Mouse (Mus musculus): ENCODE measurements around the gene Magi1. TPM values are rescaled to one million over a fixed set of nuclear protein-coding genes. Genes with fewer than 3 reads are reported as not detected.

The Magi1 gene
- polyA plus RNA-seq, 1 experiment from 2014 or later: 27.4 TPM

DNA sequence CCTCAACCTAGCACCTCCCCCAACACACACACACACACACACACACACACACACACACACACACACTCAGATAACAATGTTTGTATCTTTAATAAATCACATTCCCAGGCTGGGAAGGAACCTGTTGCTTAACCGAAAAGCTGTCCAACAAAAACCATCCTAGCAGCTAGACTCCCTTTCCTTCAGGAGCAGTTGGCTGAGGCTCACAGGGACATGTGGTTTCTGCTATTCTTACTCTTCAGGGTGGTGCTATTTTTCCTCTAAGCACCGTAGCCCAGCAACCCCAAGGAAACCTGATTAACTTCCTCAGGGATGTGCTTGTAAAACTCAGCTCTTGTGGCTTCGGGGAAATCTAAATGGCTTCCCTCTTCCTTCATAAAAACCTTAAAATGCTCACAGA, 57.9 kb downstream of the Magi1 start:
- DNase-seq (ENCODE audit: low spot score): no peak
- 72% methylated on average over 3 of the region's 3 CpGs for WGBS

DNA sequence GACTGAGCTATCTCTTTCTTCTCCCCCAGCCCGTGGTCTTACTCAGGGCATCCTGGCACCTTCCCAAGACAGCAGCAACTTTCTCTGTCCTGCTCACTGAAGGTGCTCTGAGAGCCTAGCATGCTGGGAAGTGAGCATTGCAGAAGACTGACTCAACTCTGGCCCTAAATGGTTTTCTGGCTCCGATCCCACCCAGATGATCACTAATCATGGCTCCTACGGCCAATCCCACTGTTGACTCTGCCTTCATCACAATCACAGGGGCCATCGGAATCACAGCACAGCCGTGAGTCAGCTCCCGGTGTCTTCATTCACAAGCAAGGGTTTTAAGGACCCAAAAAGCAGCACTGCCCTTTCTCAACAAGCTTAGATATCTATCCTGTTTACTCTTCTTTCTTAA, 58.6 kb downstream of the Magi1 start:
- 90% methylated on average over 6 of the region's 6 CpGs for WGBS
- no peak for DNase-seq (ENCODE audit: low spot score)
- Histone ChIP-seq H3K27ac (ENCODE audit: low read depth, low read length) (no peak overlapping the region), H3K36me3 (ENCODE audit: control insufficient read depth, insufficient read depth, low read length) (no peaks in the 10 kb centered on the region), H3K9me3 (ENCODE audit: control insufficient read depth, low read length) (no peaks in the 10 kb centered on the region), H3K4me2 (replicated peaks; ENCODE audit: low read depth, low read length) (no peak overlapping the region), H3K9ac (ENCODE audit: low read depth, low read length) (no peak overlapping the region), H3K4me3 (ENCODE audit: low read depth, low read length) (no peak overlapping the region), H3K27me3 (ENCODE audit: control insufficient read depth, insufficient read depth, low read length) (no peaks in the 10 kb centered on the region), H3K4me1 (replicated peaks; ENCODE audit: control insufficient read depth, insufficient read depth, low read length) (no peaks in the 10 kb centered on the region)
- ATAC-seq (ENCODE audit: low FRiP score): no peak

More for the DNA sequence above, 57.9 kb downstream of the Magi1 start:
- Histone ChIP-seq H3K4me2 (replicated peaks; ENCODE audit: low read depth, low read length) (no peak overlapping the region), H3K36me3 (ENCODE audit: control insufficient read depth, insufficient read depth, low read length) (no peaks in the 10 kb centered on the region), H3K27me3 (ENCODE audit: control insufficient read depth, insufficient read depth, low read length) (no peaks in the 10 kb centered on the region), H3K27ac (ENCODE audit: low read depth, low read length) (no peak overlapping the region), H3K9me3 (ENCODE audit: control insufficient read depth, low read length) (no peaks in the 10 kb centered on the region), H3K4me3 (ENCODE audit: low read depth, low read length) (no peak overlapping the region), H3K4me1 (replicated peaks; ENCODE audit: control insufficient read depth, insufficient read depth, low read length) (no peaks in the 10 kb centered on the region), H3K9ac (ENCODE audit: low read depth, low read length) (no peak overlapping the region)
- ATAC-seq (ENCODE audit: low FRiP score): no peak

DNA sequence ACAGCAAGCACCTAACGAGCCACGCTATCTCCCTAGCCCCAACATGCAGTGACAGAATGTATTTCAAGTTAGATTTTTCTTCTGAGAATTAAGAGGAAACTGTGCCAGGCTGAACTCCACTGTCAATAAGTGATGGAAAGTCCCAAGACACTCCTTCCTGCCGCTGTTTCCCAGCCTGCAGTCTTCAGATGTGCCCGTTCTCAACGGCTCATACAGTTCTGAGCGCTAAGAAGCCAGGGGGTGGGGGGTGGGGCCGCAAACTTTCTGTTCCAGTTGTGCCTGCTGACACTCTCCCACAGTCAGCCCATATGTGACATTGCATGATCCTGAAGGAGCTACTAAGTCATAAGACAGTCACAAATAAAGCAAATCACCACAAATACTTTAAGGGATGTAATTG, 61.5 kb downstream of the Magi1 start:
- Histone ChIP-seq H3K27ac (ENCODE audit: low read depth, low read length) (no peak overlapping the region), H3K4me3 (ENCODE audit: low read depth, low read length) (no peak overlapping the region), H3K9ac (ENCODE audit: low read depth, low read length) (no peak overlapping the region), H3K27me3 (ENCODE audit: control insufficient read depth, insufficient read depth, low read length) (no peaks in the 10 kb centered on the region), H3K36me3 (ENCODE audit: control insufficient read depth, insufficient read depth, low read length) (no peaks in the 10 kb centered on the region), H3K4me2 (replicated peaks; ENCODE audit: low read depth, low read length) (no peak overlapping the region), H3K9me3 (ENCODE audit: control insufficient read depth, low read length) (no peaks in the 10 kb centered on the region), H3K4me1 (replicated peaks; ENCODE audit: control insufficient read depth, insufficient read depth, low read length) (no peaks in the 10 kb centered on the region)
- WGBS: 53% methylated on average over 7 of the region's 7 CpGs
- no peak for ATAC-seq (ENCODE audit: low FRiP score)
- no peak for DNase-seq (ENCODE audit: low spot score)

DNA sequence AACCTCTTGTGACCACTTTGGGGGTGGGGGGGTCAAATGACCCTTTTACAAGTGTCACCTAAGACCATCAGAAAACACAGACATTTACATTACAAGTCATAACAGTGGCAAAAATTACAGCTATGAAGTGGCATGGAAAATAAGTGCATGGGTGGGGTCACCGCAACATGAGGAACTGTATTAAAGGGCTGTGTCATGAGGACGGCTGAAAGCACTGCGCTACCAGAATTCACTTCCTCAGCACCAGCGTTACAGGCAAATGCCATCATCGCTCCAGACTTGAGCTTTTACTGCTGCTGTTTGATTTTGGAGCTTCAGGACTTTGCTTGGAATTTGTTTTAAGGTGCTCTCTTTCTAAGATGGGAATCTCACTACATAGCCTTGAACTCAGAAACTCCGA, 62.0 kb downstream of the Magi1 start:
- Histone ChIP-seq H3K36me3 (ENCODE audit: control insufficient read depth, insufficient read depth, low read length) (no peaks in the 10 kb centered on the region), H3K4me2 (replicated peaks; ENCODE audit: low read depth, low read length) (no peak overlapping the region), H3K27ac (ENCODE audit: low read depth, low read length) (no peak overlapping the region), H3K9ac (ENCODE audit: low read depth, low read length) (no peak overlapping the region), H3K27me3 (ENCODE audit: control insufficient read depth, insufficient read depth, low read length) (no peaks in the 10 kb centered on the region), H3K4me1 (replicated peaks; ENCODE audit: control insufficient read depth, insufficient read depth, low read length) (no peaks in the 10 kb centered on the region), H3K9me3 (ENCODE audit: control insufficient read depth, low read length) (no peaks in the 10 kb centered on the region), H3K4me3 (ENCODE audit: low read depth, low read length) (no peak overlapping the region)
- ATAC-seq (ENCODE audit: low FRiP score) (no peak), DNase-seq (ENCODE audit: low spot score) (no peak)
- WGBS: 89% methylated on average over 6 of the region's 6 CpGs

DNA sequence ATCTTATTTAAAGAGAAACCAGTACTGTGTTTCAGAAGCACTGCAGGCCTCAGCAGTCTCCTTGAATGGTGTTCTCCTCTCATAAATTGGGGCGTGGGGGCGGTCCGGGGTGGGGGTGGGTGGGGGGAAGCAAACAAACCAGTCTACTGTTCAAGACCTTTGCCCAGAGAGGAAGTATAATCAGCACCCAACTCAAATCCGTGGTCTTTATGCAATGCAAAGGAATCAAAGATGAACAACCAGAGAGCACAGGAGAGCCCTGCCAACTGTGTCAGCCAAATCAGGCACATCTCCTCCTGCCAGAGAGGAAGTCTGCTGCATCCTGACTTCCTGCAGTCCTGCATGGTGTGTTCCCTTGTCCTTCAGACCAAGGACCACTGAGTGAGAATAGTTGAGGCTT, 65.6 kb downstream of the Magi1 start:
- DNase-seq (ENCODE audit: low spot score) (no peak), ATAC-seq (ENCODE audit: low FRiP score) (no peak)
- Histone ChIP-seq H3K9ac (ENCODE audit: low read depth, low read length) (no peak overlapping the region), H3K4me3 (ENCODE audit: low read depth, low read length) (no peak overlapping the region), H3K4me1 (replicated peaks; ENCODE audit: control insufficient read depth, insufficient read depth, low read length) (no peaks in the 10 kb centered on the region), H3K9me3 (ENCODE audit: control insufficient read depth, low read length) (no peaks in the 10 kb centered on the region), H3K27ac (ENCODE audit: low read depth, low read length) (no peak overlapping the region), H3K27me3 (ENCODE audit: control insufficient read depth, insufficient read depth, low read length) (no peaks in the 10 kb centered on the region), H3K4me2 (replicated peaks; ENCODE audit: low read depth, low read length) (no peak overlapping the region), H3K36me3 (ENCODE audit: control insufficient read depth, insufficient read depth, low read length) (no peaks in the 10 kb centered on the region)
- WGBS: 89% methylated on average over 4 of the region's 4 CpGs

DNA sequence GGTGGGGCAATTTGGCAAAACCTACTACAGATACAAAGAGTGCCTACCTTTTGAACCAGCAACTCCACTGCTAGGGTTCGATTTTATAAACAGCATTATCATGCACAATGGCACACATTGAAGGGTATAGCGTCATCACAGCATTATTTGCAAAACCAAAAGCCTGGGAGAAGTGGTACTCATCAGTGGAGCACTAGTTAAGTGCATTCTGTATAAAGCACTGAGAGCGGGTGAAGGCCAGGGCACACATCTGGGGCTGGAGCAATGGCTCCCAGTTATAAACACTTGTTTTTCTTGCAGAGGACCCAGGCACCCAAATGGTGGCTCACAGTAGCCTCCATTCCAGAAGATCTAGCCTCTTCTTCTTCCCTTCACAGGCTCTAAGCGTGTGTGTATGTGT, 67.9 kb downstream of the Magi1 start:
- no peaks in the 10 kb centered on the region for H3K27me3 ChIP-seq (ENCODE audit: control insufficient read depth, insufficient read depth, low read length)
- no peak overlapping the region for H3K9ac ChIP-seq (ENCODE audit: low read depth, low read length)
- H3K4me2 ChIP-seq (replicated peaks; ENCODE audit: low read depth, low read length): no peak overlapping the region
- no peak overlapping the region for H3K27ac ChIP-seq (ENCODE audit: low read depth, low read length)
- 92% methylated on average over 4 of the region's 4 CpGs for WGBS
- ATAC-seq (ENCODE audit: low FRiP score) (no peak), DNase-seq (ENCODE audit: low spot score) (no peak)
- no peaks in the 10 kb centered on the region for H3K9me3 ChIP-seq (ENCODE audit: control insufficient read depth, low read length)
- no peaks in the 10 kb centered on the region for H3K36me3 ChIP-seq (ENCODE audit: control insufficient read depth, insufficient read depth, low read length)
- no peak overlapping the region for H3K4me3 ChIP-seq (ENCODE audit: low read depth, low read length)
- no peaks in the 10 kb centered on the region for H3K4me1 ChIP-seq (replicated peaks; ENCODE audit: control insufficient read depth, insufficient read depth, low read length)

DNA sequence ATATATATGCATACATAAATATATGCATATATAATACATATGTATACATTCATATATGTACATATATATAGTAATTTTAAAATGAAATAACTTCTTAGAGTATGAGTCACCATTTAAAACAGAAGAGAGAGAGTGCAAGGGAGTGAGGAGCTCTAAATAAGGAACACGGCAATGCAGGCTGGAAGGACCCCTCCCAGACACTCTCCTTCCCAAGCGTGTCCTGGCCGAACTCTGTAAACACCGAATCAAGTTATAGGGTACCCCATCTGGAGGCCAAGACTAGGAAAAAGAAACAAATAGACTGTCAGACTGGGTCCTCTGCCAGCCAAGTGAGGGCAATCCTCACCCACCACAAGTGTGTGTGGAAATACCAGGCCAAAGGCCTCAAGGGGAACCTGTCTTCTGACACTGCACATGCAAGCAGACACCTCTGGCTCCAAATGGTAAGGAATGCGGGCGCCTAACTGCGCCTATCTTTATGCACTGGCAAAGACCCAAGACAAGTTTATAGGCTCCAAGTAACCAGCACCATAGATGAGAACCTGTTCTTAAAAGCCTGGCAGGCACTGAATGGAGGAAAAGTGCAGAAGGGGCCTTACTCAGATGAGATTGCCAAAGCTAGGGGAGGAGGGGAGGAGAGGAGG, 68.7 kb downstream of the Magi1 start:
- H3K27me3 ChIP-seq (ENCODE audit: control insufficient read depth, insufficient read depth, low read length): no peaks in the 10 kb centered on the region
- no peaks in the 10 kb centered on the region for H3K9me3 ChIP-seq (ENCODE audit: control insufficient read depth, low read length)
- H3K4me3 ChIP-seq (ENCODE audit: low read depth, low read length): no peak overlapping the region
- H3K4me2 ChIP-seq (replicated peaks; ENCODE audit: low read depth, low read length): no peak overlapping the region
- DNase-seq (ENCODE audit: low spot score) (no peak), ATAC-seq (ENCODE audit: low FRiP score) (no peak)
- H3K9ac ChIP-seq (ENCODE audit: low read depth, low read length): no peak overlapping the region
- 92% methylated on average over 7 of the region's 7 CpGs for WGBS
- no peaks in the 10 kb centered on the region for H3K4me1 ChIP-seq (replicated peaks; ENCODE audit: control insufficient read depth, insufficient read depth, low read length)
- H3K27ac ChIP-seq (ENCODE audit: low read depth, low read length): no peak overlapping the region
- H3K36me3 ChIP-seq (ENCODE audit: control insufficient read depth, insufficient read depth, low read length): no peaks in the 10 kb centered on the region

DNA sequence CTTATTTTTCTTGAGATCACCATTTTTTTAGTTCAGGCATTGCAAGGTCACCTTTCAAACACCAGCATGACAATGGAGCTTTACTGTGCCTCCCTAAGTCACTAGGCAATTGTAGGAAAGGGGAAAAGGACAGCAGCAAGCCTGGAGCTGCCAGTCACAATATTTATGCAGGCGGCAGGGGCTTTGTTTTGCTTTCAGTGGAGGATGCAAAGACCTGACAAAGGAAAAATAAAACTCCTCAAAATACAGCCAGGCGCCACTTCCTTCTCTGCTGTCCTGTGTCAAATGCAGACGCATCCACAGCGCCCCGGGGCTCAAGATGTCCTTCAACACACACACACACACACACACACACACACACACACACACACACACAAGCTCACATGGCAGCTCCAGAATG, 77.8 kb downstream of the Magi1 start:
- ATAC-seq (ENCODE audit: low FRiP score) (no peak), DNase-seq (ENCODE audit: low spot score) (peak; percentile 34)
- H3K9me3 ChIP-seq (ENCODE audit: control insufficient read depth, low read length): no peaks in the 10 kb centered on the region
- 15% methylated on average over 5 of the region's 5 CpGs for WGBS
- no peaks in the 10 kb centered on the region for H3K4me1 ChIP-seq (replicated peaks; ENCODE audit: control insufficient read depth, insufficient read depth, low read length)
- no peak overlapping the region for H3K9ac ChIP-seq (ENCODE audit: low read depth, low read length)
- no peak overlapping the region for H3K4me3 ChIP-seq (ENCODE audit: low read depth, low read length)
- no peaks in the 10 kb centered on the region for H3K27me3 ChIP-seq (ENCODE audit: control insufficient read depth, insufficient read depth, low read length)
- no peak overlapping the region for H3K4me2 ChIP-seq (replicated peaks; ENCODE audit: low read depth, low read length)
- no peaks in the 10 kb centered on the region for H3K36me3 ChIP-seq (ENCODE audit: control insufficient read depth, insufficient read depth, low read length)
- H3K27ac ChIP-seq (ENCODE audit: low read depth, low read length): no peak overlapping the region

DNA sequence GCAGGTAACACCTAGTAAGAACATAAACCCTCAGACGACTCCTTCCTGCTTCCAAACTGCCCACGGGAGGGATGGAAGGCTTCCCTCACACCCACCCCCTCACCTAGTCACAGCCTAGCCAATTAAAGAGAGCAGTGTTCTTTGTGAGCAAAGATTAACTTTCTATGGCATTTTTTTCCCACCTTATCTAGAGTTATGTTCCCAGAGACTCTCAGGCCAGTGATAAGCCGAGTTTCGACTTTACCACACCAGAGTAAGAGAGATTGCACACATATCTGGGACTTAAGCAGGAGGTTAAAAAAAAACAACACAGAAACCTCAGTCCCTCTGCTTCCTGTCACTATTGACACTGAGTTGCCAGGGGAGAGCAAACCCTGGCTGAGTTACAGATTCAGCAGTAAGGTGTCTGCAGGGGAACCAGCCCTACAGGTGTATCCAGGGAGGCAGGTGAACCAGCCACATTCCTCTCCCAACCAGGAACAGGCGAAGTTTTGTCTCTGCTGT, 80.0 kb downstream of the Magi1 start:
- H3K4me1 ChIP-seq (replicated peaks; ENCODE audit: control insufficient read depth, insufficient read depth, low read length): no peaks in the 10 kb centered on the region
- WGBS: 65% methylated on average over 5 of the region's 5 CpGs

More for the DNA sequence above, 80.0 kb downstream of the Magi1 start:
- no peak overlapping the region for H3K9ac ChIP-seq (ENCODE audit: low read depth, low read length)
- H3K36me3 ChIP-seq (ENCODE audit: control insufficient read depth, insufficient read depth, low read length): no peaks in the 10 kb centered on the region
- no peaks in the 10 kb centered on the region for H3K9me3 ChIP-seq (ENCODE audit: control insufficient read depth, low read length)
- DNase-seq (ENCODE audit: low spot score) (no peak), ATAC-seq (ENCODE audit: low FRiP score) (no peak)
- H3K4me3 ChIP-seq (ENCODE audit: low read depth, low read length): no peak overlapping the region
- H3K4me2 ChIP-seq (replicated peaks; ENCODE audit: low read depth, low read length): no peak overlapping the region
- no peak overlapping the region for H3K27ac ChIP-seq (ENCODE audit: low read depth, low read length)
- H3K27me3 ChIP-seq (ENCODE audit: control insufficient read depth, insufficient read depth, low read length): no peaks in the 10 kb centered on the region

All from hindbrain, embryonic 11.5 days (tissue).